Mouse (Mus musculus) brain, embryonic 14.5 days (tissue): ENCODE data around the gene Prdx2.

ENCODE experiments used
- CTCF ChIP-seq: fragments of 200-500 bp; IDR thresholded peaks from 2 replicates; pipeline ENCODE4 v1.5.1; 2012; ENCODE audit warnings: inconsistent platforms, mild to moderate bottlenecking, moderate library complexity, borderline replicate concordance; ENCODE audit not compliant: insufficient read depth, insufficient read length; ENCODE audit errors: extremely low read depth
- POLR2A ChIP-seq: fragments of 200-500 bp; IDR thresholded peaks from 2 replicates; pipeline ENCODE4 v1.6.1; 2012; ENCODE audit warnings: mild to moderate bottlenecking, inconsistent platforms, borderline replicate concordance; ENCODE audit not compliant: poor library complexity, insufficient read depth, insufficient read length, severe bottlenecking; ENCODE audit errors: extremely low read depth

DNA sequence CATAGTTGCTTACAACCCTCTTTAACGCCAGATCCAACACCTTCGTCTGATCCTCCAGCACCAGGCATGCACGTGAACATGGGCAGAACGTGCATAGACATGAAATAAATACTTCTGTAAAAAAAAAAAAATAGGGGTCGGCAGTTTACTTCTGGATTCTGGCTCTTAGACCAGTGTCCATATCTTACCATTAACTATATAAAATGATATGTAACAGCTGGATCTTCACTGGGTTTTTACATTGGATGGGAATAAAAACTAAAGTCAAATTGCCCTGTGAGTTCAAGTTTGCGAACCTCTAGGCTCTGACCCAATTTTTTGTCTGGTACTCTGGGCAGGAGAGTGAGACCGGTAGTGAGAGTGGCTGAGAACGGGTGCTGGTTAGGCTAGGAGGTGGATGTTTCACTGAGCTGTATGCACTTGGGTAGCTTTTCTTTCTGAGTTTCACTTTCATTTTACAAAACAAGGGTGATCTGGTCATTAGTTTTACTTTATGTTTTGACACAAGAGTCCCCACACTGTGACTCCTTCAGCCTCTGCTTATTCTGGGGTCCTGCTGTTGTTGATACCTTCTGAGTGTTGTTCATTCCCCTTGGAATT, 5.3 kb downstream of the Prdx2 start:
- TF ChIP-seq POLR2A (no peak), CTCF (no peak)
